Mouse (Mus musculus) layer of hippocampus, adult 2 months (tissue): ENCODE measurements around the gene Hmox1. TPM values are rescaled to one million over a fixed set of nuclear protein-coding genes. Genes with fewer than 3 reads are reported as not detected.

ENCODE experiments used
- DNase-seq, 2 experiments: peaks; one replicate each; pipeline ENCODE4 v3.0.0; 2022; ENCODE audit warnings: low spot score in 2 of 2
- H3K27ac ChIP-seq: fragments of 200-600 bp; 2 replicates; pipeline ENCODE4 v1.8.1; 2022
- H3K4me3 ChIP-seq: fragments of 200-600 bp; 2 replicates; pipeline ENCODE4 v1.8.1; 2022; ENCODE audit warnings: mild to moderate bottlenecking
- CTCF ChIP-seq: fragments of 200-600 bp; conservative IDR thresholded peaks from 2 replicates; pipeline ENCODE4 v1.8.1; 2022; ENCODE audit warnings: antibody characterized with exemption, mild to moderate bottlenecking, moderate library complexity
- long read RNA-seq, 2 experiments: library from polyadenylated mRNA; stranded (forward); transcript quantifications; one replicate each; pipeline ENCODE4 v2.0.0; 2021; ENCODE audit warnings: borderline mapping rate in 2 of 2
- total RNA-seq, 2 experiments: library from RNA; stranded (reverse); gene quantifications; 2 replicates each; pipeline ENCODE4 v1.2.3; 2021

The Hmox1 gene
- total RNA-seq: 1 to 10 TPM; 6.1 to 6.2 TPM
- long read RNA-seq, experiment 1, partial matches to known transcripts: 0 of 1 reads
- long read RNA-seq, experiment 1, other reads (novel, unspliced or antisense): 0 of 1 reads
- long read RNA-seq, experiment 2: 0 reads

DNA sequence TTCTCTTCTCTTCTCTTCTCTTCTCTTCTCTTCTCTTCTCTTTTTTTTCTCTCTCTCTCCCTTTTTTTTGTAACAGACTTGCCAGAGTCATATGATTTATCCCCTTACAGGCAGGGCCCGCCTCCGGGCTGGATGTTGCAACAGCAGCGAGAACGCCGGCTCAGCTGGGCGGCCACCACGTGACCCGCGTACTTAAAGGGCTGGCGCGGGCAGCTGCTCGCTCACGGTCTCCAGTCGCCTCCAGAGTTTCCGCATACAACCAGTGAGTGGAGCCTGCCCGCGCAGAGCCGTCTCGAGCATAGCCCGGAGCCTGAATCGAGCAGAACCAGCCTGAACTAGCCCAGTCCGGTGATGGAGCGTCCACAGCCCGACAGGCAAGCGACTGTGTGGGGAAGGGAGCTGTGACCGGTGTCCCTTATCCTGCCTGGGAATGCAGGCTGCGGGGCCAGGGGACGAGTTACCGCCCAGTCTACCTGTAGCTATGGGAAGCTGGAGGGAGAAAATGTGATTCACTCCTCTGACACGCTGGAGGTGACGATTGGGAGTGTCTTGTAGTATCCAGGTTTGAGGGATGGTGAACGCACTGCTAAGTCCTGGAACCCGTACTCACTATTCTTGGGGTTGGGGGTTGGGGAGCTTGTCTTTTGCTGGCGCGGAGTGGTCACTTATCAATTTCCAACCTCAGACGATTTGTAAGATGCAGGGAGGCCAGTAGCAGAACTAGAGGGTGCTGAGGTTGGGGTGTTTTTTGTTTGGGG lies at the start of gene Hmox1:
TSS of gene Hmox1 (plus strand) at position 223 of the 758 bp plus-strand sequence.
- DNase-seq: peak; percentile 79 to 84
- peak within 1 kb of the TSS; percentile 77 for H3K27ac ChIP-seq
- TF ChIP-seq CTCF: 0 out of 2 replicates have a peak, but pooled peaks have one; percentile 25

DNA sequence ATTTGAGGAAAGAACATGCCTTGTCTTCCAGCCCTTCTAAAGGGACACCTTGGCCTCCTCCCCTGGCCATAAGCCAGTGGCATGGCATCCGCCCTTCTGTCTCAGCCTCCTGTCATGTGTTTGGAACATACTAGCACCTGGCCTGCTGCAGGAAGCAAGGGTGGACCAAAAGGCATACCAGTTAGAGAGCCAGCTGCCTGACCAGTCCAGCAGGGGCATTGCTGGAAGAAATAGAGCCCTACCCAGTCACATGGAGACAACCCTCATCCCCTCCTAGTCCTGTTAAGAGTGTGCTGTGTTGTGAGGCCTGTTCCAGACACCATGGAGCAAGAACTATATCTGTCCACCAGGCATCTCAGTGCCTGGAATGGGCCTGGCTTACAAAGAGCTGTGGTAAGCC lies 47.1 kb upstream of the Hmox1 start:
- no peak overlapping the region for H3K27ac ChIP-seq

More for the DNA sequence above, at the start of gene Hmox1:
- peak within 1 kb of the TSS; percentile 75 for H3K4me3 ChIP-seq

DNA sequence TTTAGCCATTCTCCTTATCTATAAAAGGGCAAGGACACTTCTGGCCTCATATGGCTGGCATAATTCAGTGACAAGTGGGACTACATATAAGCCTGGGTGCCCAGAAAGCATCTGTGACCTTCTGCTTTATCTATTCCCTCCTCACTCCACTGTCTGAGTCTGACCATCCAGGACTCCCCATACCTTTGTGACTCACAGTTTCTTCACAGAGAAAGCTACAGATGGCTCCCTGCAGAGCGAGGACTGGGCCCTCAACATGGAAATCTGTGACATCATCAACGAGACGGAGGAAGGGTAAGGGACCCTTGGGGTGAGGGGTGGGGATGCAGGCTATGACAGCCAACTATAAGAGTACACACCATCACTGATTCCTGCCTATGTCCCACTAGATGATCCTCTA lies 45.6 kb upstream of the Hmox1 start:
- Histone ChIP-seq H3K27ac (no peak overlapping the region), H3K4me3 (no peak overlapping the region)
- TF ChIP-seq CTCF: no peak
- DNase-seq: no peak

More for the DNA sequence above, 47.1 kb upstream of the Hmox1 start:
- TF ChIP-seq CTCF: no peak
- no peak overlapping the region for H3K4me3 ChIP-seq
- no peak for DNase-seq

DNA sequence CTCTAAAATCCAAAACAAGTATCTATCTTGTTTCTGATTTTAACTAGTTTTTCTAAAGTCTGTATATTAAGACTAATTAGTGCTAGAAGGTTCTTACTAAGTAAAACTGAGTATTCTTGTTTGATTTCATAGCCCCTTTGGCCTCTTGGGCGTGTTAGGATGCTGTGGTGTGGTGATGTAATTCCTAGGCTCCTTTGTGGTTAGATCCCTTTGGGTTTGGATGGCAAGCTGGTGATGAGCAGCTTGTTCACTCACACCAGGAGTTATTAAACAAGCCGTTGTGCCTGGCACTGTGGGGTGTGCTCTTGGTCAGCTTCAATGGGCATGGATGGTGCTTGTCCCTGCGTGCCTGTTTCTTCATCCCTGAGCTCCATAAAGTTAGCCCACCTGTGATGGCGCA lies 40.1 kb upstream of the Hmox1 start:
- no peak overlapping the region for H3K27ac ChIP-seq
- DNase-seq: no peak
- H3K4me3 ChIP-seq: no peak overlapping the region
- no peak for TF ChIP-seq CTCF

GRCm38 (mm10) chr8:75055673-75056072 lies 37.7 kb upstream of the Hmox1 start:
- no peak for DNase-seq
- Histone ChIP-seq H3K4me3 (no peak overlapping the region), H3K27ac (no peak overlapping the region)
- no peak for TF ChIP-seq CTCF

GRCm38 (mm10) chr8:75060022-75060421 lies 33.4 kb upstream of the Hmox1 start:
- no peak overlapping the region for H3K4me3 ChIP-seq
- H3K27ac ChIP-seq: no peak overlapping the region
- TF ChIP-seq CTCF: no peak
- DNase-seq: no peak

DNA sequence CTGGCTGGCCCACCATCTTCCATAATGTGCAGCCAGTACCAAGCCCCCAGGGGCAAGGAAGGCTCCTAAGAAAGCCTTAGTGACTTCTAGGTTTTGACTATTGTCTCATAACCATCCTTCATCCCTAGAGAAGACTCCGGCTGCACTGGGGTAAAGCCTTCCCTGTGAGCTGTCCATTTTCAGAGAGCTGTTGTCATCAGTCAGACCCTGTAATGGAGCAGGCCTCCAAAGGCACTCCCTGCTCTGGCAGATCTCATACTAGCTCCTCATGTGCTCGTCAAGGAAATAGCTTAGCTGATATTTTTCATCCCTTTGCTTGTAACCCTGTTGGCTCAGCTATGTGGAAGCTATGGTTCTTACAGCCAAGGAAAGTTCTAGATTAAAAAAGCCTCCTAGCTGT lies 32.6 kb upstream of the Hmox1 start:
- no peak overlapping the region for H3K27ac ChIP-seq
- no peak for TF ChIP-seq CTCF
- no peak for DNase-seq
- no peak overlapping the region for H3K4me3 ChIP-seq

DNA sequence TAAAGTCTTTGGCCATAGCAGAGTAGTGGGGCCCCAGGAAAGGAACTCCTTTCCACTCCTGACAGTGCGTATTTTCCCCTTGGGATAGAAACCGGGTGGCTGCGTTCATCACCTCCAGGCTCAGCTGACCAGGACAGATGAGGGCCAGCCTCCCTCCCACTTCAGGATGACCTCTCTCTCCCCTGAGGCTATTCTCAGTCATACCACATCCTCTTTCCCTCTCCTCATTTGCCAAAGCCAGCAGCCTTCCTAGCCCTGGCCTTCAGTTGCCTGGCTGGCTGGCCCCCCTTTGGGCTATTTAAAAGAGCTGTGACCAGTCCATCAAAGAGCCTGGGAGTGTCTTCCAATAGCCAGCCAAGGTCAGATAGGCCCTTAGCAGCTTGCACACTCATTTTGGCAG lies 30.1 kb upstream of the Hmox1 start:
- no peak for TF ChIP-seq CTCF

GRCm38 (mm10) chr8:75064790-75065189 lies 28.6 kb upstream of the Hmox1 start:
- TF ChIP-seq CTCF: no peak
- H3K27ac ChIP-seq: no peak overlapping the region
- DNase-seq: no peak

More for the DNA sequence above, 30.1 kb upstream of the Hmox1 start:
- no peak for DNase-seq
- Histone ChIP-seq H3K4me3 (no peak overlapping the region), H3K27ac (peak overlapping the region; percentile 23; the same call in 1 of the 2 replicates)

GRCm38 (mm10) chr8:75067287-75067686 lies 26.1 kb upstream of the Hmox1 start:
- H3K4me3 ChIP-seq: no peak overlapping the region
- no peak for TF ChIP-seq CTCF
- no peak for DNase-seq
- H3K27ac ChIP-seq: no peak overlapping the region

More at GRCm38 (mm10) chr8:75064790-75065189, 28.6 kb upstream of the Hmox1 start:
- H3K4me3 ChIP-seq: no peak overlapping the region

DNA sequence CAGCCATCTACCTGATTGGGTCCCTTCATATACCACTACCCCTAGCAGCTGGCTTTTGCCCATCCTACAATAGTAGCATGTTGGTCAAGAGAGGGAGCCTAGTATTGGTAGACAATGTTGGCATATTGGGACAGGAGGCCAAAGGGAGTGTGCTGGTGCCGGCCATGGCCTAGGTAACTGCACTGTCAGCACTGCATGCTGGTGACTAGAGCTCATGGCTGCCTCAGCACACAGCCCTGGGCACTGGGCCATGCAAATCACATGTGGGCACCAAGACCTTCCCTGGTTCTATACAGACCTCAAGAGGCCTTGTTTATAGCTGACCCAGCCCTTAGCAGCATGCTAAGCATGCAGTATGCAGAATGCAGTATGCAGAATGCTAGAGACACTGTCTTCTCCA lies 23.1 kb upstream of the Hmox1 start:
- TF ChIP-seq CTCF: no peak
- no peak overlapping the region for H3K4me3 ChIP-seq

DNA sequence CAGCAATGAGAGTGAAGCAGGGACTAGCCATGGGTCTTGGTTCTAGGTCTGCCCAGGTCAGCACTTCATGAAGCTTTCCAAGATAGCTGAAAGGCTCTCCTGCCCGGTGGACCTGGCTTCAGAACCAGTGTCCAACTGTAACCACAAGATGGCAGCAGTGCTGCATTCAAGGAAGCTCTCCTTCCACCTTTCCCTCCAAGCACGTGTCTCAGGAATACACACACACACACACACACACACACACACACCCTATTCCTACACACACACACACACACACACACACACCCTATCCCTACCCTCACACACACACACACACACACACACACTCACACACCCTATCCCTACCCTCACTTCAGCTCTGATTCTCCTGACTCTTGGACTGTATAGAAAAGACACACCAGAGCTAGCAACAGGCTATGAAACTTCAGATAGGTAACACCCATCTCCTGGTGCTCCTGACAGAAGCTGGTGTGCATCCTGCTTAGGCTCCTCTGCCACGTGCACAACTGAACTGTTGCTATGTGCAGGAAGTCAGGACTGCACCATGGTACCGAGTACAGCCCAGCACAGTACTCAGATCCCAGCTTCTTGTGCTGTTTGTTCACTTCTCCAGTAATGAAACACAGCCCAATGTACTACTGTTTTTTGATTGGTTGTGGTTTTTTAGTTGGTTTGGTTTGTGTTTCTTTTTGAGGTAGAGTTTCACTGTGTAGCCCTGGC lies 21.6 kb upstream of the Hmox1 start:
- TF ChIP-seq CTCF: peak; percentile 81
- DNase-seq: peak; percentile 77 to 82
- H3K4me3 ChIP-seq: no peak overlapping the region
- no peak overlapping the region for H3K27ac ChIP-seq

More for the DNA sequence above, 23.1 kb upstream of the Hmox1 start:
- DNase-seq: no peak
- H3K27ac ChIP-seq: no peak overlapping the region

- Histone ChIP-seq H3K27ac (no peak overlapping the region), H3K4me3 (no peak overlapping the region)
- no peak for TF ChIP-seq CTCF
- DNase-seq: no peak
Measured at GRCm38 (mm10) chr8:75074876-75075275, 18.5 kb upstream of the Hmox1 start.
